Mouse (Mus musculus) brain, embryonic 14.5 days (tissue): ENCODE data around the gene Ctps.
"Not testable (repeated sequence)": the region's sequence is repeated elsewhere in the genome, so short reads cannot be mapped to it uniquely, and the experiment has no call there.

Source experiments
- CTCF ChIP-seq: fragments of 200-500 bp; IDR thresholded peaks from 2 replicates; pipeline ENCODE4 v1.5.1; 2012; ENCODE audit warnings: inconsistent platforms, mild to moderate bottlenecking, moderate library complexity, borderline replicate concordance; ENCODE audit not compliant: insufficient read depth, insufficient read length; ENCODE audit errors: extremely low read depth
- POLR2A ChIP-seq: fragments of 200-500 bp; IDR thresholded peaks from 2 replicates; pipeline ENCODE4 v1.6.1; 2012; ENCODE audit warnings: mild to moderate bottlenecking, inconsistent platforms, borderline replicate concordance; ENCODE audit not compliant: poor library complexity, insufficient read depth, insufficient read length, severe bottlenecking; ENCODE audit errors: extremely low read depth

- not testable (repeated sequence) for TF ChIP-seq CTCF, POLR2A
Measured at GRCm38 (mm10) chr4:120596210-120596609, 26.1 kb upstream of the Ctps start.
